Comparison of ENCODE assay signal across 8 mouse cellular contexts in the genomic region with DNA sequence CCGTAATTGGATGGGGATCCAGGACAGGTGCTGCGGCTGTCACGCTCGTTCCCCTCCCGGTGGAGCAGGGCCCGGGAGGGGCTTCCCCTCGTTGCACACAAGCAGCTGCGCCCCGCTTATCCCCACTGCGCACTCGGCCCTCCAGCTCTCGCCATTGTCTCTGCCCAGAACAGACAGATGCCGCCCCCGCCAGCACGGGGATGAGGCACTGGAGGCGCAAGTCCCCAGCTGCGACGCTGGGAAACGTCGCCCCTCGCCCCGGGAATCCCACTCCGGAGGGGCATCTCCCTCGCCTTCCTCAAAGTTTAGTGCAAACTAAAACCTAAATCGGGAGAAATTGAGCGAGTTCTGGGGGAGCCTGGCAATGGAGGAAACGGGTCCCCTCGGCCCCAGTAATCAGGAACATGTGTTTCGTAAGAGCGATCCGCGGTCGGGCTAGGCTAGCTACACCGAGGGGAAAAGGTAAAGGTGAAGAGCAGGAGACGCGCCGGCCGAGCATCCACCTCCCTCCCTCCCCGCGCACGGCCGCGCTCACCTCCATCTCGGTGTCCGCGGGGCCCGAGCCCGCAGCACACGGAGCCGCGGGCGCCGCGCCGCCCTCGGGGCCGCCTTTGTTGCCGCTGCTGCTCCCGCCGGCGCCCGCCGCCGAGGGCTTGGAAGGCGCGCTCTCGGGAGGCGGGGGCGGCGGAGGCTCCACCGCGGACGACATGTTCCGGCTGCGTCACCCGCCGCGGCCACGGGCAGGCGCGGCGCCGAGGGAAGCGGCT. TPM values are rescaled to one million over a fixed set of nuclear protein-coding genes. Genes with fewer than 3 reads are reported as not detected.
DNase-seq lines count a peak whose midpoint lies in the region; ATAC-seq and TF ChIP-seq lines count a peak whose summit lies in the region.

No protein-coding gene starts in this region.

- peak; percentile 23 to 29 for DNase-seq in CD8-positive naive resting alpha-beta T cell, adult 2 months (ENCODE audit: low read depth in 2 of 2, low spot score in 2 of 2)
- DNase-seq in kidney, postnatal 14 days = peak; percentile 35
- peak; percentile 61 for DNase-seq in liver, postnatal 0 days

- H3K27me3 ChIP-seq in heart, embryonic 13.5 days (replicated peaks) = no peaks in the 10 kb centered on the region
- H3K27me3 ChIP-seq in liver, postnatal 0 days (ENCODE audit: insufficient read depth, low read length) = no peaks in the 10 kb centered on the region
- H3K27me3 ChIP-seq in neural tube, embryonic 13.5 days = no peaks in the 10 kb centered on the region
- no peaks in the 10 kb centered on the region for H3K27me3 ChIP-seq in testis, adult 2 months (ENCODE audit: control insufficient read depth, insufficient read depth, low read length)

- no peak for TF ChIP-seq POLR2A in testis, adult 2 months (IDR thresholded peaks at IDR 0.05; ENCODE audit: control insufficient read depth, low read depth, low read length)

- H3K36me3 ChIP-seq in heart, embryonic 13.5 days = peaks cover 22% of the 10 kb centered on the region
- peaks cover 13% of the 10 kb centered on the region for H3K36me3 ChIP-seq in liver, postnatal 0 days (replicated peaks; ENCODE audit: insufficient read depth, low read length)
- peaks cover 17% of the 10 kb centered on the region for H3K36me3 ChIP-seq in neural tube, embryonic 13.5 days
- peaks cover 1% of the 10 kb centered on the region; the same call in 1 of the 2 replicates for H3K36me3 ChIP-seq in testis, adult 2 months (ENCODE audit: control insufficient read depth, insufficient read depth, low read length)

- H3K9ac ChIP-seq in heart, embryonic 13.5 days = peak overlapping the region; percentile 91
- H3K9ac ChIP-seq in liver, postnatal 0 days (replicated peaks) = peak overlapping the region; percentile 82
- peak overlapping the region; percentile 85 for H3K9ac ChIP-seq in neural tube, embryonic 13.5 days

- H3K9me3 ChIP-seq in heart, embryonic 13.5 days = no peaks in the 10 kb centered on the region
- no peaks in the 10 kb centered on the region for H3K9me3 ChIP-seq in liver, postnatal 0 days (ENCODE audit: low read length)
- no peaks in the 10 kb centered on the region for H3K9me3 ChIP-seq in neural tube, embryonic 13.5 days

- peak overlapping the region; percentile 88 for H3K4me2 ChIP-seq in heart, embryonic 13.5 days
- H3K4me2 ChIP-seq in liver, postnatal 0 days (ENCODE audit: low read depth, low read length) = peak overlapping the region; percentile 87
- H3K4me2 ChIP-seq in neural tube, embryonic 13.5 days = peak overlapping the region; percentile 89

- H3K27ac ChIP-seq in brown adipose tissue, adult 24 weeks (replicated peaks; ENCODE audit: low read depth, low read length) = peak overlapping the region; percentile 85
- peak overlapping the region; percentile 97 for H3K27ac ChIP-seq in heart, embryonic 13.5 days (replicated peaks)
- peak overlapping the region; percentile 99 for H3K27ac ChIP-seq in liver, postnatal 0 days (ENCODE audit: low read depth)
- H3K27ac ChIP-seq in neural tube, embryonic 13.5 days (replicated peaks) = peak overlapping the region; percentile 99
- H3K27ac ChIP-seq in testis, adult 2 months (ENCODE audit: control insufficient read depth, insufficient read depth, low read depth, low read length) = peak overlapping the region; percentile 83

- TF ChIP-seq EP300 in liver, postnatal 0 days (IDR thresholded peaks at IDR 0.05; ENCODE audit: low read depth) = no peak

- peak overlapping the region; percentile 99 for H3K4me3 ChIP-seq in brown adipose tissue, adult 24 weeks (ENCODE audit: insufficient read depth, low read depth, low read length)
- peak overlapping the region; percentile 83 for H3K4me3 ChIP-seq in heart, embryonic 13.5 days
- H3K4me3 ChIP-seq in liver, postnatal 0 days (ENCODE audit: low read depth, low read length) = peak overlapping the region; percentile 89
- H3K4me3 ChIP-seq in neural tube, embryonic 13.5 days = peak overlapping the region; percentile 93
- H3K4me3 ChIP-seq in testis, adult 2 months (ENCODE audit: control insufficient read depth, low read depth, low read length) = peak overlapping the region; percentile 95

- peaks cover 6% of the 10 kb centered on the region for H3K4me1 ChIP-seq in brown adipose tissue, adult 24 weeks (ENCODE audit: control insufficient read depth, insufficient read depth, insufficient read length, low read length)
- H3K4me1 ChIP-seq in heart, embryonic 13.5 days = peaks cover 11% of the 10 kb centered on the region
- H3K4me1 ChIP-seq in liver, postnatal 0 days (ENCODE audit: insufficient read depth) = peaks cover 10% of the 10 kb centered on the region
- H3K4me1 ChIP-seq in neural tube, embryonic 13.5 days (replicated peaks) = peaks cover 8% of the 10 kb centered on the region
- H3K4me1 ChIP-seq in testis, adult 2 months (ENCODE audit: control insufficient read depth, insufficient read depth, low read length) = peaks cover 8% of the 10 kb centered on the region

- no peak for TF ChIP-seq CTCF in liver, postnatal 0 days (IDR thresholded peaks at IDR 0.05; ENCODE audit: low read depth)
- TF ChIP-seq CTCF in testis, adult 2 months (IDR thresholded peaks at IDR 0.05; ENCODE audit: control insufficient read depth, insufficient read depth, insufficient replicate concordance, low read depth, low read length) = no peak

- ATAC-seq in erythroid progenitor cell, adult 5-6 weeks (replicated peaks; ENCODE audit: low FRiP score, poor library complexity, severe bottlenecking) = peak; percentile 68
- peak; percentile 21 for ATAC-seq in heart, embryonic 13.5 days (ENCODE audit: extremely low read depth, insufficient number of reproducible peaks, low FRiP score, low TSS enrichment)
- ATAC-seq in liver, postnatal 0 days = peak; percentile 68
- peak; percentile 82 for ATAC-seq in neural tube, embryonic 13.5 days (ENCODE audit: low read depth)

- under 1% methylated on average over 82 of the region's 84 CpGs for WGBS in heart, embryonic 13.5 days
- WGBS in liver, postnatal 0 days (ENCODE audit: insufficient replicate concordance) = under 1% methylated on average over 42 of the region's 84 CpGs
- 1% methylated on average over 83 of the region's 84 CpGs for WGBS in neural tube, embryonic 13.5 days

RNA-seq across cellular contexts. Expression of a gene that starts 0.7 kb away (rescaled TPM):
- polyA plus RNA-seq in brown adipose tissue, adult 24 weeks (2012; ENCODE audit: insufficient read depth, insufficient read length, missing spikeins) = 19.9 and 24.5 TPM in 2 replicates
- total RNA-seq in erythroid progenitor cell, adult 5-6 weeks (2015; ENCODE audit: low replicate concordance) = 96.9 and 107 TPM in 2 replicates
- total RNA-seq in erythroid progenitor cell, adult 5-6 weeks (2017; ENCODE audit: low replicate concordance) = 205 and 231 TPM in 2 replicates
- 35.1 and 35.2 TPM in 2 replicates for polyA plus RNA-seq in heart, embryonic 13.5 days (2015; fragmentation: Nextera tagmentation; extraction: Ambion mirVana)
- polyA plus RNA-seq in liver, postnatal 0 days (2015; fragmentation: Nextera tagmentation; extraction: Ambion mirVana) = 25.3 and 25.4 TPM in 2 replicates
- polyA plus RNA-seq in neural tube, embryonic 13.5 days (2015; fragmentation: Nextera tagmentation; extraction: Ambion mirVana) = 71.1 and 78.1 TPM in 2 replicates
- 7.2 and 8.6 TPM in 2 replicates for polyA plus RNA-seq in testis, adult 2 months (2012; rRNA removed)

Comparison
In these comparisons a context has a peak if more than half of its experiments do, and no peak if none do; other contexts are left out.
1. Peak in every context shown above with its lines: DNase-seq, ATAC-seq, H3K4me3 ChIP-seq and H3K27ac ChIP-seq.
2. ATAC-seq: peak in every context shown above with its lines; median percentile 82 in neural tube, embryonic 13.5 days; 68 in erythroid progenitor cell, adult 5-6 weeks; 68 in liver, postnatal 0 days; 21 in heart, embryonic 13.5 days.